Mouse (Mus musculus) heart, embryonic 15.5 days (tissue): ENCODE measurements around the gene Rtel1. TPM values are rescaled to one million over a fixed set of nuclear protein-coding genes. Genes with fewer than 3 reads are reported as not detected.

Experiments
- ATAC-seq: fragments of 200-750 bp; cut with Nextera tagmentation; replicated peaks from 2 replicates; pipeline ENCODE4 v1.8.0; 2017; ENCODE audit warnings: low read depth, moderate TSS enrichment; ENCODE audit not compliant: insufficient number of reproducible peaks, insufficient read depth, low FRiP score
- H3K27ac ChIP-seq: fragments of 300-500 bp; sonication (generic); 2 replicates; pipeline ENCODE4 v1.5.1; 2015; ENCODE audit warnings: mild to moderate bottlenecking, inconsistent platforms
- H3K27me3 ChIP-seq: fragments of 300-500 bp; sonication (generic); 2 replicates; pipeline ENCODE4 v1.6.1; 2015; ENCODE audit warnings: inconsistent platforms
- H3K36me3 ChIP-seq: fragments of 300-500 bp; sonication (generic); 2 replicates; pipeline ENCODE4 v1.6.1; 2015; ENCODE audit warnings: mild to moderate bottlenecking, inconsistent platforms
- H3K4me1 ChIP-seq: fragments of 300-500 bp; sonication (generic); replicated peaks from 2 replicates; pipeline ENCODE4 v1.6.1; 2015; ENCODE audit warnings: inconsistent platforms
- H3K4me2 ChIP-seq: fragments of 300-500 bp; sonication (generic); 2 replicates; pipeline ENCODE4 v1.6.1; 2015; ENCODE audit warnings: inconsistent platforms, mild to moderate bottlenecking, moderate library complexity
- H3K4me3 ChIP-seq: fragments of 300-500 bp; sonication (generic); 2 replicates; pipeline ENCODE4 v1.5.1; 2015; ENCODE audit warnings: mild to moderate bottlenecking, inconsistent platforms
- H3K9ac ChIP-seq: fragments of 300-500 bp; sonication (generic); 2 replicates; pipeline ENCODE4 v1.6.1; 2015; ENCODE audit warnings: mild to moderate bottlenecking, inconsistent platforms
- H3K9me3 ChIP-seq: fragments of 300-500 bp; sonication (generic); replicated peaks from 2 replicates; pipeline ENCODE4 v1.6.1; 2016; ENCODE audit warnings: inconsistent platforms
- WGBS: fragments of 180-500 bp; shearing (Covaris S2); methylation state at CpG from one replicate; pipeline ENCODE4 v1.1.7; 2015; ENCODE audit warnings: mixed read lengths; 5-methylcytosine and 5-hydroxymethylcytosine counted together
- polyA plus RNA-seq: library from polyadenylated mRNA; unstranded; fragments of >200 nt; fragmentation: Nextera tagmentation; extraction: Ambion mirVana; gene quantifications from 2 replicates; pipeline ENCODE4 v1.2.1, GENCODE M21; 2015

Rtel1 gene
- polyA plus RNA-seq, 1 experiment from 2014 or later, result 18.0 TPM

DNA sequence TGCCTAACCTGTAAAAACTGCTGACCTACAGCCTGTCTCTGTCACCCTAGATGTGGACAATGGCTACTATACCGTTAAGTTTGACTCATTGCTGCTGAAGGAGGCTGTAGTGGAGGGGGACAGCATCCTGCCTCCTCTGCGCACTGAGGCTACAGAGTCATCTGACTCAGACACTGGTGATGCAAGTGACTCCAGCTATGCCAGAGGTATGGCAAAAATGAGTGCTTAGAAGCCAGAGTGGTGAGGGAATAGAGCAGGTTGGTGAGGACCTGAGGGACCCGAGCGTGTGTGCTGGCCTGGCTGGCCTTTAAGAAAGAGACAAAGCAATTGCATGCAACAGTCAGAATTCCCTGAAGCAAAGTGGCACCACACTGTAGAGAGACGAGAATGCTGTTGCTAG lies 59.2 kb downstream of the Rtel1 start:
- Histone ChIP-seq H3K4me2 (no peak overlapping the region), H3K9me3 (no peaks in the 10 kb centered on the region), H3K4me1 (no peaks in the 10 kb centered on the region), H3K36me3 (peaks cover 41% of the 10 kb centered on the region), H3K27me3 (no peaks in the 10 kb centered on the region), H3K4me3 (no peak overlapping the region), H3K27ac (no peak overlapping the region), H3K9ac (no peak overlapping the region)
- no peak for ATAC-seq
- WGBS, result 86% methylated on average over 5 of the region's 5 CpGs

DNA sequence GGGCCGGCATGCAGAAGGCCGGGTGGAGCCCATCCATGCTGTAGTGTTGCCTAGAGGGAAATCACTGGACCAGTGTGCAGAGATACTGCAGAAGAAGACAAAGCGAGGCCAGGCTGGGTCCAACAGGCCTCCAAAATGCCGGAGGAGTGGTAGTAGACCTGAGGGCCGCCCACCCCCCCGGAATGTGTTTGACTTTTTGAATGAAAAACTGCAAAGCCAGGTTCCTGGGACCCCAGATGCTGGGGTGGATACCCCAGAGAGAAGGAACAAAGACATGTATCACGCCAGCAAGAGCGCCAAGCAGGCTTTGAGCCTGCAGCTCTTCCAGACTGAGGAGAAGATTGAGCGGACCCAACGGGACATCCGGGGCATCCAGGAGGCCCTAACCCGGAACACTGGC lies 60.2 kb downstream of the Rtel1 start, which contains the start of gene Lime1:
TSS of gene Lime1 (plus strand) at position 301 of the 400 bp plus-strand sequence.
- peaks cover 46% of the 10 kb centered on the region for H3K36me3 ChIP-seq
- ATAC-seq, result no peak
- H3K9ac ChIP-seq, result no peak within 1 kb of the TSS
- no peaks in the 10 kb centered on the region for H3K9me3 ChIP-seq
- no peaks in the 10 kb centered on the region for H3K27me3 ChIP-seq
- WGBS, result 94% methylated on average over 12 of the region's 12 CpGs
- no peak within 1 kb of the TSS for H3K27ac ChIP-seq
- no peak within 1 kb of the TSS for H3K4me3 ChIP-seq
- H3K4me1 ChIP-seq, result peaks cover 1% of the 10 kb centered on the region; the same call in 1 of the 2 replicates
- no peak within 1 kb of the TSS for H3K4me2 ChIP-seq

DNA sequence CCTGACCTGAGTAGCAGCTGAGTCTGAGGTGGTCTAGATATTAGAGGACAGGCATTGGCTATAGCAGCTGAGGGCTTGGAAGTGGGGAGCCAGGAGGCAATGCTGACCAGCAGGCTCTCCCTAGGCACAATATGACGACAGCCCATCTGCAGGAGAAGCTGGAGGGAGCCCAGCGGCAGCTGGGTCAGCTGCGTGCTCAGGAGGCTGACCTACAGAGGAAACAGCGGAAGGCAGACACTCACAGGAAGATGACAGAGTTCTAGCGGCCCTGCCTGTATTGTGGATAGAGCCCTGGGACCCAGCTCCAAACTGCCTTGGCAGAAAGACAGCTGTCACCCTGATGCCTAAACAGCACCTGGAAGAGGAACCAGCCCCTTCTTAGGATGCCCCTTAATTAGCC lies 60.7 kb downstream of the Rtel1 start:
- ATAC-seq, result no peak
- Histone ChIP-seq H3K9ac (no peak overlapping the region), H3K27me3 (no peaks in the 10 kb centered on the region), H3K27ac (no peak overlapping the region), H3K4me1 (peaks cover 6% of the 10 kb centered on the region; the same call in 1 of the 2 replicates), H3K4me3 (no peak overlapping the region), H3K36me3 (peaks cover 46% of the 10 kb centered on the region), H3K4me2 (no peak overlapping the region), H3K9me3 (no peaks in the 10 kb centered on the region)
- 75% methylated on average over 5 of the region's 5 CpGs for WGBS

DNA sequence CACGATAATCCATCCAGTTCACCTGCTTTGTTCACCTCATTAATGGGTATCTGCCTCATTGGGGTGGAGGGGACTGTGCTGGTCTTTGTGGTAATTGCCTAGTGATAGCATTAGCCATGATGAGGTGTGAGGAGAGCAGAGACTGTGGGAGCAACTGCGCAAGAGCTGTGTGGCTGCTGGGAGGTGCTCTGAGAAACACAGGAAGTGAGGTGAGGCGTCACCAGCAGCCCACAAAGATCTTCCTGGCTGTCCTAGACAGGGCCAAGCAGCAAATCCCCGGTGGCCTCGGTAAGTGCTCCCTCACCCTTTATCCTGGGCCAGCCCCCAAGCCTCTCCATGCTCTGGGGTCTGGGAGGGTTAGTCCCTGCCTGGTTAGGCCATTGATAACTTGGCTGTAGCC lies 61.6 kb downstream of the Rtel1 start:
- Histone ChIP-seq H3K4me3 (no peak overlapping the region), H3K9me3 (no peaks in the 10 kb centered on the region), H3K4me2 (no peak overlapping the region), H3K27me3 (no peaks in the 10 kb centered on the region), H3K9ac (no peak overlapping the region), H3K4me1 (peaks cover 9% of the 10 kb centered on the region; the same call in 1 of the 2 replicates), H3K36me3 (peaks cover 49% of the 10 kb centered on the region), H3K27ac (no peak overlapping the region)
- 86% methylated on average over 5 of the region's 5 CpGs for WGBS
- ATAC-seq, result no peak

DNA sequence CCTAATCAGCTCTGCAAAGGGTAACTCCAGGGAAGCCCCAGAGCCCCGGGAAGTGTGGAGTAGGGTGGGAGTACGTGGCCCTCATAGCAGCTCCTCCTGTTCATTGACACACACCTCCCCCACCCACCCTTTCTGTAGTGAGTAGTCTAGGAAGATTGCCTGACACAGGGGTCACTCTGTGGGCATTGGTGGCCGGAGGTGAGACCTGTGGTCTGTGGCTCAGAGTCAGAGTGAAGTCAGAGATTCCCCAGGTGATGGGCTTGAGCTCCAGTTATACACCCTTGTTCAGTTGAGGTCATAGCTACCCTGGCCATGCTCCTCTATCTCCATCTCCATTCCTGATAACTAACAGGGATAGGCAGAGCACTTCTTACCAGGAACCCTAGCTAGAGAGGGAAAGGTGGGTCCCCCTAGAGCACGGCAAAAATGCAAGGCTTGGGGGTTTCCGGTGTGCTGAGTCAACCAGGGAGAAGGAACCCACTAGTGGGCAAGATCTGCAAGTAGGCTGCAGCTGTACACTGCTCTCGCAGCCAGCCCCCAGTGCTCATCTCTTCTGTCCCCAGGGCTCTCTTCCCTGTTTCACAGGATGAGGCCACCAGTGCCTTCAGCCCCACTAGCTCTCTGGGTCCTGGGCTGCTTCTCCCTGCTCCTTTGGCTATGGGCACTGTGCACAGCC lies 62.2 kb downstream of the Rtel1 start:
- no peaks in the 10 kb centered on the region for H3K27me3 ChIP-seq
- peaks cover 53% of the 10 kb centered on the region for H3K36me3 ChIP-seq
- ATAC-seq, result no peak
- WGBS, result 89% methylated on average over 6 of the region's 6 CpGs
- no peaks in the 10 kb centered on the region for H3K9me3 ChIP-seq
- no peak overlapping the region for H3K9ac ChIP-seq
- no peak overlapping the region for H3K27ac ChIP-seq
- H3K4me2 ChIP-seq, result no peak overlapping the region
- no peak overlapping the region for H3K4me3 ChIP-seq
- H3K4me1 ChIP-seq, result peaks cover 12% of the 10 kb centered on the region; the same call in 1 of the 2 replicates

DNA sequence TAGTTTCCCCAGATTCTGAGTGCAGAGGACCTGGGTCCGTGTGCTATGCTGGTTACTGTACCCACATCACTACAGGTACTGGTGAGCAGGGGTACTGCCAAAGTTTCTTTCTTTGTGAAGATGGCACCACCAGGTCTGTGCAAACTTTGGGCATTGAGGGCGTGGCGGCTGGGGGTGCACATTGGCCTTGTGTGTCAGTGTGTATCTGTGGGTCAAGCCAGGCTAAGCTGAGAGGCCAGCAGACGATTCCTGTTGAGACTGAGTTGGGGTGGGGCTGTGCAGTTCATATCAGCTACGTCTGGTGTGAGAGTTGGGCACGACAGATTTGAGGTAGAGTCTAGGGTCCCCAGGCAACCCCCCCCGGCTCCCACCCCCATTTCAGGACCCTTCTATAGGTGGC lies 64.9 kb downstream of the Rtel1 start:
- Histone ChIP-seq H3K4me2 (no peak overlapping the region), H3K9me3 (no peaks in the 10 kb centered on the region), H3K27me3 (no peaks in the 10 kb centered on the region), H3K27ac (0 out of 2 replicates have a peak overlapping the region, but pooled peaks have one; percentile 52), H3K9ac (no peak overlapping the region), H3K4me1 (peaks cover 12% of the 10 kb centered on the region; the same call in 1 of the 2 replicates), H3K4me3 (no peak overlapping the region), H3K36me3 (peaks cover 45% of the 10 kb centered on the region)
- ATAC-seq, result no peak
- 79% methylated on average over 7 of the region's 7 CpGs for WGBS

DNA sequence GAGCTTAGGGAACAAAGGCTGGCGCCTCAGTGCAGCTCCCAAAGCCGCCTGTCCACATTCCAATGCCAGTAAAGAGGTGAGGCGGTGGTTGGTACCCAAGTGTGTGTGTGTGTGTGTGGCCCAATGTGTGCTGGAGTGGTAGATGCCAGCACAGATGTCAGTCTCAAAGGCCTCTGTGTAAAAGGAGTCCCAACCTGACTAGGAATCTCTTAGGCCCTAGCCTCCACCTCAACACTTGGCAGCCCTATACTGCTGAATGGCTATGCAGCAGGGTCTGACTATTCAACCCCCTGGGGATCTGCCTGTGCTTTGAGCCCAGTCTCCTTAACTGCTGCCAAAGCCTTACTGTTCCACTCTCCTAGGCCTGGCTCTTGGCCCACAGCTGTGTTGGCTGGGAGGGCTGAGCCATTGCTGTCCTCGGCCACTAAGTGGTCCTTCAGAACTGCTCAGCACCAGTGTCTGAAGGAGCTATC lies 65.4 kb downstream of the Rtel1 start:
- ATAC-seq, result peak; percentile 56
- Histone ChIP-seq H3K27ac (peak overlapping the region; percentile 52; the same call in 1 of the 2 replicates), H3K36me3 (peaks cover 40% of the 10 kb centered on the region)

DNA sequence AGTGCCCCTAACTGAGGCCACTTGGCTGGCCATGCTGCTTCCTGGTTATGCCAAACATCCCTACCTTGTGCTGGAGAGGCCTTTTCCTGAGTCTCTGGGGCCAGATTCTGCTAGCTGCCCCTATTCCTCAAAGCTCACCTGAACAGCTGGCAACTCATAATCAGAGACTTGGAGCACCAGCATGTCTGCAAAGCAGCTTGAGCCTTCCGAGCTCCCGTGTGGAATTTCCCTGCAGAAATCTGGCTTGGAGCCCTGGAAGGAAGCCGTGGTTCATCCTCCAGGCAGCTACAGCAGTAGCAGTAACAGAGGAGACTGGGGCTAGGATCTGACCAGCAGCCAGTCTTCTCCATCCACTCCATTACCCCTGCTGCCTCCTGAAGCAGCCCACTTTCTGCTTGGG lies 66.3 kb downstream of the Rtel1 start:
- ATAC-seq, result no peak
- Histone ChIP-seq H3K9me3 (no peaks in the 10 kb centered on the region), H3K9ac (no peak overlapping the region), H3K27me3 (no peaks in the 10 kb centered on the region), H3K4me2 (no peak overlapping the region), H3K4me3 (no peak overlapping the region), H3K4me1 (peaks cover 12% of the 10 kb centered on the region; the same call in 1 of the 2 replicates), H3K27ac (peak overlapping the region; percentile 38; the same call in 1 of the 2 replicates), H3K36me3 (peaks cover 31% of the 10 kb centered on the region; the same call in 1 of the 2 replicates)
- WGBS, result 59% methylated on average over 3 of the region's 3 CpGs

More for the DNA sequence above, 65.4 kb downstream of the Rtel1 start:
- 71% methylated on average over 4 of the region's 4 CpGs for WGBS
- Histone ChIP-seq H3K27me3 (no peaks in the 10 kb centered on the region), H3K4me3 (no peak overlapping the region), H3K4me2 (no peak overlapping the region), H3K9me3 (no peaks in the 10 kb centered on the region), H3K4me1 (peaks cover 12% of the 10 kb centered on the region; the same call in 1 of the 2 replicates), H3K9ac (no peak overlapping the region)

DNA sequence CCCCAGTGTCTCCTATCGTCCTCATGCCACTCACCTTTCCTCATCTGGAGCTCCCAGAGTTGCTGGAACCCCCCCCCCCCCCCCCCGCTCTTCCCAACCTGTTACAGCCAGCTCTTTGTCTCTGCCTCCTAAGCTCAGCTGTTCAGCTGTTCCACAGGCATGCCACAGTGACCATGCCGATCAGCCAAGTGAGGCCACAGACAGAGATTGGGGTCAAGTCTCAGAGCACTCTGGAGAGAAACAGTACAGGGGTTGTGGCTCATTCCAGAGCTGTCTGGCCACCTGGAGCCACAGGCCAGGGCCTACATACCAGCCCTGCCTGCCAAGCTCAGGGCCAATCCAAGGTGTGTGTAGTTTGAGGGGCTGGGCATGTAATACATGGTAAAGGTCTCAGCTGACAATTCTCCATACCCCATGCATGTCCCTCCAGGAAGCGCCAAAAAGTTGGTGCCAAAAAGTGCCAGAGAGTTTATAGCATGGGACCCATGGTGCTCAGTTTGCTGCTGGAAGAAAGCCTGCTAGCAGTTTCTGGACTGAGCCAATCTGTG lies 67.2 kb downstream of the Rtel1 start:
- Histone ChIP-seq H3K4me2 (no peak overlapping the region), H3K36me3 (peaks cover 29% of the 10 kb centered on the region; the same call in 1 of the 2 replicates), H3K27ac (no peak overlapping the region), H3K4me1 (peaks cover 12% of the 10 kb centered on the region; the same call in 1 of the 2 replicates), H3K4me3 (no peak overlapping the region), H3K9me3 (no peaks in the 10 kb centered on the region), H3K27me3 (no peaks in the 10 kb centered on the region), H3K9ac (no peak overlapping the region)
- ATAC-seq, result no peak
- WGBS, result 76% methylated on average over 3 of the region's 4 CpGs

DNA sequence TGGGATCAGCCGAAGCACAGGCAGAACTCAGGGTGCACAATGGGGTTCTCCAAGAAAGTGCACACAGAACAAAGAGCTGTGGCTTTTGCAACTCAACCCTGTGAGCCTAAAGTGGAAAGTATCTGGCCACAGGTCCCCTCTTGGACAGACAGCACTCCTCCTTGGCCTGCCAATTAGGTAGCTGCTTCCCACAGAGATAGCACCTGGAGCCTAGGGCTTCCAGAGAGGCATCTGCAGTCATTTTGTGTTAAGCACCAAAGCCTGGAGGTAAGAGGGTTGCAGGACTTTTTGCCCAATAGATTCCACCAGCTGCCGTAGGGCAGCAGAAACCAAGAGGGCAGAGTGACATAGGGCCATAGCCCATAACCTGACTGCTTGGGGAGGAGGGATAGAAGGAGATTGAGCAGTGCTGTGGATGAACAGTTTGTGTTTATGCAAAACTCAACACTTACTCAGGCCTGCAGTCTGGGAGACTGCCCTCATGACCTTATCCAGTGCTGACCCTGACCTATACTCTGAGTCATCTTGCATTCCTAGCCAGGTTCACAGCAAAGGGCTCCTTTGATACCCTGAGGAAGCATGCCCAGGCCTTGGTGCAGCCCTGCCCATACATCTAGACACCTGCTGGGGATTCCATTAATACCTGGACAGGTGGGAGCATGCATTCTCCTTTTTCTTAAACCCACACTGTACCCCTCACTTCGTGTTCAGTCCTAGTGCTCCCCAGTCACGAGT lies 70.8 kb downstream of the Rtel1 start:
- Histone ChIP-seq H3K27me3 (no peaks in the 10 kb centered on the region), H3K4me2 (no peak overlapping the region), H3K36me3 (peaks cover 18% of the 10 kb centered on the region; the same call in 1 of the 2 replicates), H3K27ac (no peak overlapping the region), H3K4me3 (no peak overlapping the region), H3K4me1 (peaks cover 6% of the 10 kb centered on the region), H3K9me3 (no peaks in the 10 kb centered on the region), H3K9ac (no peak overlapping the region)
- WGBS, result 83% methylated on average over 4 of the region's 4 CpGs
- ATAC-seq, result no peak

DNA sequence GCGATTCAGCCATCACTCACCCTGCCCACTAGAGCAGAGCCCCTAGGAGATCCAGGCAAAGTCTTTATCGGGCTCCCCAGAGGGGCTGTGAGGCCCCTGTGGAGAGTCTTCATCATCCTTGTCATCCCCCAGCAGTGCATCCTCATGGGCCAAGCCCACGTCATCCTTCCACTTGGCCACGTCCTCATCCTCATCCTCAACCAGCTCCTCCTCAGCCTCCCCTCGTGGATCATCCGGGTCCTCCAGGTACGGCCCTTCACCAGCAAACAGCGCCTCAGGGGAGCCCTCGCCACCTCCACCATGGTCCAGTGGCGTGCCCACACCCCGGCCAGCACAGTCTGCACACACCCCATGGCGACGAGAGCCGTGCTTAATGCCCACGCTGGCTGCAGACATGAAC lies 71.5 kb downstream of the Rtel1 start:
- Histone ChIP-seq H3K9ac (no peak overlapping the region), H3K36me3 (peaks cover 16% of the 10 kb centered on the region; the same call in 1 of the 2 replicates), H3K27ac (no peak overlapping the region), H3K4me1 (peaks cover 4% of the 10 kb centered on the region; the same call in 1 of the 2 replicates), H3K9me3 (no peaks in the 10 kb centered on the region), H3K4me2 (no peak overlapping the region), H3K27me3 (no peaks in the 10 kb centered on the region), H3K4me3 (no peak overlapping the region)
- 89% methylated on average over 15 of the region's 15 CpGs for WGBS
- ATAC-seq, result no peak
